Mouse (Mus musculus) cerebellum, postnatal 14 days (tissue): ENCODE measurements around the gene Itfg1.
"Not testable (repeated sequence)": the region's sequence is repeated elsewhere in the genome, so short reads cannot be mapped to it uniquely, and the experiment has no call there.

Experiments used
- DNase-seq, 2 experiments: peaks; one replicate each; pipeline ENCODE4 v3.0.0; 2021; ENCODE audit warnings: mixed read lengths in 2 of 2

The Itfg1 gene

DNA sequence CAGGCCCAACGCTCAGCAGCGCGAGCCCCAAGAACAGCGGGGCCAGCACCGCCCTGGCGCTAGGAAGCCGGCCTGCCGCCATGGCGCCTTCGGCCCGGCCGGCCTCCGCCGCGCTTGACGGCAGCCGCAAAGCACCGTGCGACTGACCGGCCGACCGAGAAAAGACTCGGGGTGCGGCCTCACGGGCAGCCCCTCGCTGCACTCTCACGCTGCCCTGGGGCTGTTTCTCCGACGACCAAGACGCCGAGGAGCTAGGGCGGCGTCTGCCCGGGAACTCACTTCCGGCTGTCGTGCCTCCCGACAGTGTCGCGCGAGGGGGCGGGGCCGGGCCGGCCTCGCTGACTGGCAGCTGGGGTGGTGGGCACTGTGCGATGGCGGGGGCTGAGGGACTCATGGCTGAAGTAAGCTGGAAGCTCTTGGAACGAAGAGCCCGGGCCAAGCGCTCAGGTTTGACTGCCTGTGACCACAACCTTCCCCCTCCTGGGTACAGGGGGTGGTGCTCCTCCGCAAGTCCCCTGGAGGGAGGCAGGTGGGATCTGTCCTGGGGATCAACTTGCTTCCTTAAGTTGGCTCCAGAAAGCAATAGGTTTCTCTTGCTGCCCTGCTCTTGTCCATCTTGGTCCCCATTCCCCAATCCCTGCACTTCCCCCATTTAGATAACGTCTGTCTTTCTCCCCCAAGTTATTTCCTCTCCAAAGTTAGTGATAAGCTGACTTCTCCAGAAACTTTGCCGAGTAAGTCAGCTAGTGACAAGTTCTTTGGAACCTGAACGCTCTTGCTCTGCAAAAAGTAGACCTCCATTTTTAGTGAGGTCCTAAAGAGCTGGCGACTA is at the start of gene Itfg1, which contains the start of gene Phkb:
Gene Itfg1 (minus strand): TSS at position 265 of the 832 bp plus-strand sequence.
Gene Phkb (plus strand): TSS at position 303 of the 832 bp plus-strand sequence.
- peak; percentile 95 for DNase-seq

DNA sequence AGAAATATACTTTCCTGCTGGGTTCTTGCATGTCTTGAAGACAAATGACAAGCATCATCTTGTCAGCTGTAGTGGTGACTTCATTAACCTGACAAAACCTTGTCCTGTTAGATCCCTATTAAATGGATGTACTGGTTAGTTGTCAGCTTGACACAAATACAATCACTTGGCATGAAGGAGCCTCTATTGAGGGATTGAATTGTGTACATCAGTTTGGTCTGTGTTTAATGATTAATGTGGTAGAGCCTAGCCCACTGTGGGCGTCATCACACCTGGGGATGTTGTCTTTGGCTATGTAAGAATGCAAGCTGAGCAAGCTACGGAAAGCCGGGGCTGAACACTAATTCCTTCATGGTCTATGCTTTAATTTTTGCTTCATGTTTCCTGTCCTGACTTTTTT is 44.1 kb upstream of the Itfg1 start:
- no peak for DNase-seq

DNA sequence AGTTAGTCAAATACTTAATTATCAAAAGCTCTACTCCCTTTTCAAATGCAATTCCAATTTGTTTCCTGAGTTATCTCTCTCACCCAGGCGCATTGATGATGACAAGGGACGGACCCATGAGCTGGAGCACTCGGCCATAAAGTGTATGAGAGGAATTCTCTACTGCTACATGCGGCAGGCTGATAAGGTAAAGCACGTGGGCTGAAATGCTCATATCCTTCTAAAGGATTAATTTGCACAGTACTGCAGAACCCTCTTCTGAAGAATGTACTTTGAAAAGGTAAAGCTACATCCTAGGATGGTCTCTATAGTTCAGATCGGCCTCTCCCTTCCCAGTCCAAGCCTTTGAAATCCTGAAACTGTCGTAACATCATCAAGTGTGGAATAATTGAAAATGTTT is 38.9 kb upstream of the Itfg1 start:
- DNase-seq = no peak

DNA sequence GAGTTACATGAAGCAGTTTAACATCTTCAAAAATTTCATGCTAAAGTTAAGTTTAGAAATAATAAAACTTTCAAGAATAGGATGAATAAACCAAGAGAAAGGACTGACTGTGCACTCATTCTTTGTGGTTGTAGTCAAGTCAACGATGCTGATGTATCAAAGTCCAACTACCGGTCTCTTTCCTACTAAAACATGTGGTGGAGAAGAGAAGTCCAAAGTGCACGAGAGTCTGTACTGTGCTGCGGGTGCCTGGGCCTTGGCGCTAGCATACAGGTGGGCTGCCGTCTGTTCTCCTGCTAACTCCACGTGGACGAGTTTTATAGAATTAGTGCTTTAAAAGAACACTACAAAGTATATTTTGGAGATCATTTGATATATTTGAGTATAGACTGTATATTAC is 37.3 kb upstream of the Itfg1 start:
- DNase-seq = no peak

- no peak for DNase-seq
Observed at GRCm38 (mm10) chr8:85871660-85872059, 30.9 kb upstream of the Itfg1 start.

GRCm38 (mm10) chr8:85862381-85862780 is 21.7 kb upstream of the Itfg1 start:
- no peak for DNase-seq

GRCm38 (mm10) chr8:85860612-85861011 is 19.9 kb upstream of the Itfg1 start:
- DNase-seq = no peak

- DNase-seq = not testable (repeated sequence)
Observed at GRCm38 (mm10) chr8:85857227-85857896, 16.6 kb upstream of the Itfg1 start.

GRCm38 (mm10) chr8:85854220-85855123 is 13.8 kb upstream of the Itfg1 start:
- DNase-seq = no peak

GRCm38 (mm10) chr8:85845887-85846286 is 5.2 kb upstream of the Itfg1 start:
- DNase-seq = no peak

DNA sequence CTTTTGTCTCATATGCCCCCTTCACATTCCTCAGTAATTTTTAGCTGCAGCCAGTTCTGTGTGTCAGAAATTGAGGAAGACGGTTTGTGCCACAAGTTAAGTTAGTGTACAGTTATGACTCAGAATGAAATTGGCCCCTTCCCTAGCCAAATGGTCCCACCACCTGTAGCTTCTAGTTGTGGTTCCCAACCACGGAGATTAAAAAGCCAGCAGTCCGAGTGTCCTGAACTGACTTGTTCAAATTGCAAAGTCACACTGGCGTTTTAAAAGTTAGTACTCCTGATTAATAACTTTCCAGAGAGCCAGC is 721 bp upstream of the Itfg1 start:
- DNase-seq = peak; percentile 10 to 25

GRCm38 (mm10) chr8:85839916-85840656 is 635 bp downstream of the Itfg1 start:
- no peak for DNase-seq

- DNase-seq = no peak
Observed at GRCm38 (mm10) chr8:85813621-85814020, 27.1 kb downstream of the Itfg1 start.

DNA sequence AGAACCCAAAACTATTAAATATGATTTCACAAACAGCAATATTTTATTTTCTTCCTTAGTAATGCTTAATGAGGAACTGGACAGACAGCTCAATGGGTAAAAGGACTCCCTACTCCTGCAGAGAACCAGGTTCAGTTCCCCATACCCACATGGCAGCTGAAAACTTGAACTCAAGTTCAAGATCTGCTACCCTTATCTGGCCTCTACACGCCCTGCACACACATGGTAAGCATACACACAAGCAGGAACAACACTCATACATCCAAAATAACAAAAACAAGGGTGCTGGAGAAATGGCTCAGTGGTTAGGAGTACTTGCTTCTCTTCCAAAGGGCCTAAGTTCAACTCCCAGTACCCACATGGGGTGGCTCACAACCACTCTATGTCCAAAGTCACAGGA is 39.3 kb downstream of the Itfg1 start:
- DNase-seq = no peak

DNA sequence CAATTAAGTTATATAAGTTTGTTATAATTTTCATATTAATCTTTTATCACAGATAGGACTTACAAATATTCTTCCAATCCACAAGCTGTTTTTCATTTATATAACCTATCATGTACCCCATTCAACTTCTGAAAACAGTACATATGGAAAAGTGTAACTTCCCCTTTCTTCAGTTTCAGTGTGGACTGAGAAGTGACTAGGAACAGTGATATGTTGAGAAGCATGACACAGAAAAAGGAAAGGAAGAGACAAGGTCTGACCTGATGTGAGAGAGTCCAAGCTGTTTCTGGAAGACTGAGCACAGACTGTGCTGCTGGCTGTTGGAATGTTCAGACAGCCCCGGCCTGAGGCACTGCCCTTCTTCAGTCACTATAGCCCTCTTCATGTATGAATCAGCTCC is 40.6 kb downstream of the Itfg1 start:
- no peak for DNase-seq

DNA sequence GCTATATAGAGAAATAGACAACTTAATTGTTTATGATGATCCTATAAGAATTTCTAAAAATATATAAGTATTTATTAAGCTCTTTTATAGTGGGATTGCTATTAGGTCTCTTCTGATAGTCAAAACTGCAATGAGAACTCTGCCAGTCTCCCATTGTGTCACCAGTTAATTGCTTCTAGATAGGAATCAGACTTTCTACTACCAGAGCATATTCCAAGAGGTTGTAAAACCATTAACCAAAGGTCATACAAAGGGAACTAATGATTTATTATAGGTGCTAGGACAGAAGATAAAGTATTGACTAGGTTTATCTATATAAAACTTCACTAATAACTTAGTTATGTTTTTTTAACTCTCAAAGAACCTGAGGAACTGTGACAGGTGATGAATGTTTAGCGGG is 44.3 kb downstream of the Itfg1 start:
- DNase-seq = not testable (repeated sequence)

GRCm38 (mm10) chr8:85788341-85788740 is 52.4 kb downstream of the Itfg1 start:
- DNase-seq = no peak

DNA sequence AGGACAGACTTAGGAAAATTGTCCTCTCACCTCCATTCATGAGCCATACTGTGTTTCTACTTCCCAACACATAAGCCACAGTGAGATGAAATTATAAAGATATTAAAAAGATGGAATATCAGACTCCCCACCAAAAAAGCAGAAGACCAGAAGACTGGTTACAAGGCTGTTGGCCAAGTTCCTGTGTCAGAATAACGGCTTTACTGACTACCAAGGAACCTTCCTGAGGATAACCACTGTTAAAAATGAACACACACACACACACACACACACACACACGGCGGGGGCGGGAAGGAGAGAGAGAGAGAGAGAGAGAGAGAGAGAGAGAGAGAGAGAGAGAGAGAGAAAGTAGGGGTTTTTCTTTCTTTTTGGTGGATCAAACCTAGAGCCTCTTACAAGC is 52.8 kb downstream of the Itfg1 start:
- DNase-seq = no peak

GRCm38 (mm10) chr8:85785506-85785905 is 55.2 kb downstream of the Itfg1 start:
- no peak for DNase-seq

- DNase-seq = no peak
Observed at GRCm38 (mm10) chr8:85783871-85784270, 56.9 kb downstream of the Itfg1 start.

- DNase-seq = peak; percentile 71 to 78
Observed at GRCm38 (mm10) chr8:85780091-85780490, 60.6 kb downstream of the Itfg1 start.

- no peak for DNase-seq
Observed at GRCm38 (mm10) chr8:85745053-85745452, 95.7 kb downstream of the Itfg1 start.

DNA sequence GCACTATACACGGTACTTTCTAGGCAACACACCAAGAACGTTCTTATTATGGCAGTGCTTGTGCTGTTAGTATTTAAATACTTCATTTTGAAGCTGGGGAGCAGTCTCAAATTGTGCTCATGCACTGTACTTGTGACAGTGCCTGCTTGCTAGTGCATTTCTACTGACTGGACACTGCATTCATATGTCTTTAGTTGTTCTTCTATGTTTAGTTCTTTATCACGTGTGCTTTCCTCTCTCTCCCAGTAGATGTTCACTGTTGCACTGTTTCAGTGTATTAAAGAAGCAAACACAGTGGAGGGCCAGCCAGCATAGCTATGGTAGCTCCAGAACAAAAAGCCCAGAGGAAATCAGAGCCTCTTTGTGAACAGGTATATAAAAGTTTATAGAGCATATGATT is 110.2 kb downstream of the Itfg1 start:
- DNase-seq = no peak
